Mouse (Mus musculus): ENCODE measurements around the gene Afmid. TPM values are rescaled to one million over a fixed set of nuclear protein-coding genes. Genes with fewer than 3 reads are reported as not detected.

Afmid gene
- 11.2 and 12.3 TPM in 2 replicates for polyA plus RNA-seq (2012; rRNA removed; ENCODE audit: low replicate concordance)

GRCm38 (mm10) chr11:117825333-117826101 lies at the start of gene Afmid, which contains the start of gene Tk1:
Afmid (plus strand) TSS chr11:117825924.
Tk1 (minus strand) TSS chr11:117826092.

GRCm38 (mm10) chr11:117781993-117782704 lies 43.6 kb upstream of the Afmid start, which contains the start of the genes Tmc8 and Tmc6:
Tmc8 (plus strand) TSS chr11:117782076.
Tmc6 (minus strand) TSS chr11:117782198.

GRCm38 (mm10) chr11:117797511-117798159 lies 28.1 kb upstream of the Afmid start, which contains the start of gene 6030468B19Rik:
6030468B19Rik (plus strand) TSS chr11:117797660.

GRCm38 (mm10) chr11:117809407-117810311 lies 16.1 kb upstream of the Afmid start, which contains the start of the genes Gm20708 and Syngr2:
Gm20708 (plus strand) TSS chr11:117809668.
Syngr2 (plus strand) TSS chr11:117809668.

GRCm38 (mm10) chr11:117848985-117849671 lies 23.4 kb downstream of the Afmid start, which contains the start of gene Birc5:
Birc5 (plus strand) TSS chr11:117849251.

GRCm38 (mm10) chr11:117860601-117861000 lies 34.9 kb downstream of the Afmid start, which contains the start of gene Tmem235:
Tmem235 (plus strand) TSS chr11:117860752.

GRCm38 (mm10) chr11:117872861-117873608 lies 47.3 kb downstream of the Afmid start, which contains the start of gene Tha1:
Tha1 (minus strand) TSS chr11:117873481.

Other genes with a start within 250 kb of the Afmid start
- gene Tnrc6c, start 171.6 kb upstream of the Afmid start, polyA plus RNA-seq (2012; rRNA removed; ENCODE audit: low replicate concordance) = 27.9 and 32.2 TPM in 2 replicates
- 37.4 and 85.1 TPM in 2 replicates for gene Tmc8, start 43.8 kb upstream of the Afmid start, polyA plus RNA-seq (2012; rRNA removed; ENCODE audit: low replicate concordance)
- 57.7 and 79.2 TPM in 2 replicates for gene Tmc6, start 43.7 kb upstream of the Afmid start, polyA plus RNA-seq (2012; rRNA removed; ENCODE audit: low replicate concordance)
- gene 6030468B19Rik, start 28.3 kb upstream of the Afmid start, polyA plus RNA-seq (2012; rRNA removed; ENCODE audit: low replicate concordance) = 0.76 and 3.2 TPM in 2 replicates
- 0.08 and 0.09 TPM in 2 replicates for gene Gm20708, start 16.3 kb upstream of the Afmid start, polyA plus RNA-seq (2012; rRNA removed; ENCODE audit: low replicate concordance)
- gene Syngr2, start 16.3 kb upstream of the Afmid start, polyA plus RNA-seq (2012; rRNA removed; ENCODE audit: low replicate concordance) = 250 and 297 TPM in 2 replicates
- gene Tk1, start 168 bp downstream of the Afmid start, polyA plus RNA-seq (2012; rRNA removed; ENCODE audit: low replicate concordance) = 11.9 and 18.8 TPM in 2 replicates
- 1.5 and 2.9 TPM in 2 replicates for gene Birc5, start 23.3 kb downstream of the Afmid start, polyA plus RNA-seq (2012; rRNA removed; ENCODE audit: low replicate concordance)
- not detected in 2 replicates for gene Tmem235, start 34.8 kb downstream of the Afmid start, polyA plus RNA-seq (2012; rRNA removed; ENCODE audit: low replicate concordance)
- gene Tha1, start 47.6 kb downstream of the Afmid start, polyA plus RNA-seq (2012; rRNA removed; ENCODE audit: low replicate concordance) = 16.7 and 26.3 TPM in 2 replicates
- 21.3 and 54.9 TPM in 2 replicates for gene Socs3, start 144.1 kb downstream of the Afmid start, polyA plus RNA-seq (2012; rRNA removed; ENCODE audit: low replicate concordance)
- 40.8 and 52.1 TPM in 2 replicates for gene Pgs1, start 160.4 kb downstream of the Afmid start, polyA plus RNA-seq (2012; rRNA removed; ENCODE audit: low replicate concordance)

All from mammary gland, adult 2 months (tissue).